Mouse (Mus musculus): Measurements from ENCODE around the gene Tmtc4.
A peak's percentile ranks its signal among the peaks of the same experiment; 100 is the strongest.

Gene Tmtc4

DNA sequence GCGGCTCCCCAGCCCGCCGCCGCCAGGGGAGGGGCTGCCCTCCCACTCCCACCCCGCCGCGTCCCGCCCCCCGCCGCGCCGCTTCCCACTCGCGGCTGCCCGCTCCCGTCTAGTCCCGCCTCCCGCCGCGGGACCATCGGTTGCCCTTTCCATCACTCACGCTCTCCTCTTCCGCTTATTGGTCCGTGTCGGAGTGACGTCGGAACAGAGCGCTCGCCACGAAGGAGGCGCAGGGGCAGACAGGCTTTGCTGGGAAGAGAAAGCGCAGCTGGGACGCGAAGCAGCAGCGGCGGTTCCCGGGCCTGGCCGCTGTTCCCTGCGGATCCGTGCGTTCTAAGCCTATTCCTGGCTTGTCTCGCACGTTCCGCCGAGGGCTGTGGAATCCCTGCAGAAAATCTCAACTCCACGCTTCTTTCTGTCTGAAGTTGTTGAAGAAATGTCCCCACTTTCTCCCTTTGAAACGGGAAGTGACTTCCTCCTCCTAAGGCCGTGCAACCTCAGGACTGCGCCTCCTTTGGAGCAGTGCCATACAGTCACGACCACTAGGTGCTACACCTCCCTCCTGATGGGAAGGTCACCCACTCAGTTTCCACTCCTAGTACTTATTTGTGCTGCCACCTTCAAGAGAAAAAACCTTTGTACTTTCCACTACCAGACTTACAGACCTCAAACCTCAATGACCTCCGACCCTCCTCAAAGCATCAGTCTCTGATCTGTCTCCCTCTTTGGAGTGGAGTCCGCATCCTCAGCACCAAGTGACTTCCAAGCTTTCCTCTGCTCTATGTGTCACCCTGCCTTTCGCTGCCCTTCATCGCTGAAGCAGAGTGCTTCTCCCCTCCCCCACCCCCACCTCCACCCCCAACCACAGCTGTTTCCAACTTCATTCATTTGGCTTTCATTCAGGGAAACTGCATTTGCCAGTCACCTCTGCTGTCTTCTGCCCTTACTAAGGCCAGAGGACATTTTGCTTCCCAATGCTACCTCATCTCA, at the start of gene Tmtc4:
Gene Tmtc4 (minus strand): TSS at position 810 of the 990 bp plus-strand sequence.
- peak; percentile 97 for DNase-seq

DNA sequence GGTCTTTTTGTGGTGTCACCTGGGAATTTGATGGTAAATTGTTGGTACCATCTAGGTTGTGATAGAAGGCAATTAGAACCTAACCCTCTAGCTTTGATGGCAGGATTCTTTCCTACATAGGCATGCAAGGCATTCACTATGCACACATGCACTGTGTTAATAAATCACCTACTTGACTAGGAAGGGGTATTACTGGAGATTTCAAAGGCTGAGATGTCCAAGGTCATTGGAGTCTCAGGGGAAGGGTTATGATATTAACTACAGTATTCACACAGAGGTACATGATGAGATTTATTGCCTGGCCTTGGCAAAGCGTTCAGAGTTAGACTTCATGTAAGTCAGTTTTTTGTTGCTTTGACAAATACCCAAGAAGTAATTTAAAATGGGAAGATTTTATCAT, 48.6 kb upstream of the Tmtc4 start:
- DNase-seq, result no peak

GRCm38 (mm10) chr14:123027876-123028275, 44.0 kb upstream of the Tmtc4 start:
- no peak for DNase-seq

DNA sequence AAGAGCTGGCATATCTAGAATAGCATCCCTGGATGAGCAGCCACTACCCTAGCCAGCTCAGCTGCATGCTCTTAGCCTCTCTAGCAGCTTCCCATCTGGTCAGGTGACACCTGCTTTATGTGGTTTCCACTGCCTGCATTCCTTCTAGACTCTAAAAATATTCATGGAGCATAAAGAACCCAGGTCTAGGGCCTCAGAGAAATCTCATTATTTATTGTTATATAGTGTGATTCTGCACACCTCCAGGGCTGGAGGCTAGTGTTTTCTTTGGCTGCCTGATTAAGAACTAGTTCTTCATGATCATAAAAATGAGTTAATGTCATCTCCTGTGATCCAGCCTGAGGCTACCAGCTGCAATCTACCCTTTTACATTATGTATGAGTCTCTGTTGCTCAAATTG, 39.1 kb upstream of the Tmtc4 start:
- DNase-seq, result no peak

GRCm38 (mm10) chr14:123016310-123016709, 32.5 kb upstream of the Tmtc4 start:
- no peak for DNase-seq

- DNase-seq, result no peak
These were observed 31.9 kb upstream of the Tmtc4 start for GRCm38 (mm10) chr14:123015687-123016086.

- DNase-seq, result no peak
These were observed 25.5 kb upstream of the Tmtc4 start for GRCm38 (mm10) chr14:123009108-123010018.

DNA sequence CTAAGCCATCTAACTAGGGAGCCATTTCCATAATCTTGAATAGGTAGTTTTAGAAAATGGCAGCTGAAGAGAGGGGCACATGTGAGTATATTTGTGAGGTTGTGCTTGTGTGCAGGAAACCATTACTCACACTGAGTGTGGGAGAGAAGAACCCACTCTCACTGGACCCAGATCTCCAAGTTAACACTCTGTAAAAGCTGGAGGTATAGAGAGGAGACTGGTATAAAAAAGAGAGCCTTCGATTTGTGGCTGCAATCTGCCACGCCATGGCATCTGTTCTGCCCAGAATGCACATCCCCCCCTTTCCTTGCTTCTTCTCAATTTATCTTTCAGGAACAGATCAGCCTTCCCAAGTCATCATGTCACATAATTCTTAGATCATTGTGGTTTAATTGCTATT, 24.8 kb upstream of the Tmtc4 start:
- DNase-seq, result no peak

DNA sequence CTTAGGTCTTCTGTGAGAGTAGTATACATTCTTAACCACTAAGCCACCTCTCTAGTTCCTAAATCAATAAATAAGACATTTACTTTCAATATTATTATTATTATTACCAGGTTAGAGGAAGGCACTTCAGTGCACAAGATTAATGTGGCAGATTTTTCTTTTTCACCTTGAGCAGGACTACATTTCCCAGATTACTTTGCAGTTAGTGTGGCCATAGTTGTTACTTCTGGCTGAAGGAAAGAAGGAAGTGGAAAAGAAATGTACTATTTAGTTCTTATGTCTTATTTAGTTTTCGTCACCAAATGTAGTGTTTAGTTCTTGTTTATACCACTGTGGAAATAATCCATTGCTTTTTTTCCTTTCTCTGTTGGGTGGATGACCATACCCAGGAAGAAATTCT, 19.9 kb upstream of the Tmtc4 start:
- DNase-seq, result no peak

- no peak for DNase-seq
These were observed 17.6 kb upstream of the Tmtc4 start for GRCm38 (mm10) chr14:123001391-123001790.

- DNase-seq, result no peak
These were observed 13.6 kb upstream of the Tmtc4 start for GRCm38 (mm10) chr14:122997465-122997864.

DNA sequence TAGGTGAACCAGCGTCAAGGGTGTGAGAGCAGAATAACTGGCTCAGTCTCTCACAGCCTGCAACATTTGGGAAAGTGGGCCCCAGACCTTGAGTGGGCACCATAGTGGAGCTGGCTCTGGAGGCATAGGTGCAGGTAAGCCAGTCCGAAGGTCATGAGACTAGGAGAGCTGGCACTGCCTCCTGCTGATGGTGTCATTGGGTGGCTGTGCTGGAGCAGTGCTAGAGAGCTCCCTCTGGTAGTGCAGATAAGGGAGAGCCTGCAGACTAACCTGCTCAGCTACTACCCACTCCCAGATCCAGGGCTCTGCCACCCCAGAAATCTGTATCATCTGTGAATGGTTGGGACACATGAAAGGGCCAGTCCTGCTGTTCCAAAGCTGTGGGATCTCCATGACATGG, 10.1 kb upstream of the Tmtc4 start:
- no peak for DNase-seq

DNA sequence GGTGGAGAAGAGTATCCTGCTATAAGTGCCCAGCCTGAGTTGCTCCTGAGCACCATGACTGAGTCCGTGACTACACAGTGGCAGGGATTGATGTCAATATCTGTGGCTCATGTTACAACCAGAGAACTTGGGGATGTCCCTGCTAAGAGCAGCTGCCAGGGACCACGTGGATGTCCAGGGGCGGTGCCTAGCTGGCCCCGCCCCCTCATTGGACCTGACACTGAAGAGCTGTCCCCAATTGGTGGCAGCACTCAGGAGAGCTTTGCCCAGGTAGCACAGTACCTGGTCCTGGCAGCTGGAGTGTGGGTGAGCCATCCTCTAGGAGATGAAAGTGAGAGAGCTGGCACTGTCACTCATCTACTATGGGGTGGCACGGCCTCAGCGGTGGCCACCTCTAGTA, 9.1 kb upstream of the Tmtc4 start:
- DNase-seq, result no peak

- no peak for DNase-seq
These were observed 6.8 kb upstream of the Tmtc4 start for GRCm38 (mm10) chr14:122990521-122991052.

DNA sequence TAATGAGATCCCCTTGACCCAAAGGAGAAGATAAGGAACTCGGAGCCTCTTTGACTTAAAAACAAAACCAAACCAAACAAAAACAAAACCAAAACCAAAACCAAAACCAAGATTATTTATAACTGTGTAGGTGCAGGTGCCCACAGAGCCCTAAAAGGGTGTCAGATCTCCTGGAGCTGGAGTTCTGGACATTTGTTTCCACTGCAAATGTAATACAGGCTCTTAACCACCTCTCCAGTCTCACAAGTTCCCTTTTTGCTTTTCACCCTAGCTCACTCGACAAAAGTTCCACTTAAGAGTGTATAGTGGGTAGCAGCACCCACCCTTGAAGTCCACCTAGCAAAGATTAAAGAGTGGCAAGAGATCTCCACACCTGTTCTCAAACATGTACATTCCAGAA, 2.6 kb upstream of the Tmtc4 start:
- no peak for DNase-seq

GRCm38 (mm10) chr14:122982571-122983225, 1.1 kb downstream of the Tmtc4 start:
- DNase-seq, result peak; percentile 73 to 76

DNA sequence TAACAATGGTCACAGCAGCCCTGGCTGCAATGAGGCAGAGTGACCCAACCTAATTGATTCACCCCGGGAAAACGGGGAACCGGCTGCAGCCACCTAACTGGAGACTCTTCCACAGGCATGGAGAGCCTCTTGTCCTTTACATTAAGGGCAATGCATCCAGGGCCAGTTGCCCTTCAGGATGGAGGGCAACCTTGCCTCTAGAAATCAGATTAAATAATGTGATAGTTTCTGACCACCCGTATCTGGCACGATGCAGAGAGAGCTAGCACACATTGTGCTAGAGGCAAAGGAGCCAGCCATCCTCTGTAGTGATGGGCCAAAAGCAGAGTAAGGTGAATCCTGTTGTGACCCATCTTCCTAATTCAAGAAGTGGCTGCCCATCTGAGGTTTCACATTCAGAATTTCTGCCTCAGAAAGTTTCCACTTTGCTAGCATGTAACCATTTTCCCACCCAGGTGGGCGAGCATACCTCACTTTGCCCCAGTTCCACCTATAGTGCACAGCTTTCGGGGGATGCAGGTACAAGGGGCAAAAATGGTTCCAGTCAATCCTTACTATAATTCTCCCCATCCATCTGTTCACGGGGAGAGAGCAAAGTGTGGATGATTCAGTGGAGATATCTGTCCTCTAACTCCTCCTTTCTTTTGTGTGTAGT, 1.9 kb downstream of the Tmtc4 start:
- DNase-seq, result no peak

GRCm38 (mm10) chr14:122978871-122979270, 5.0 kb downstream of the Tmtc4 start:
- no peak for DNase-seq

- DNase-seq, result no peak
These were observed 6.1 kb downstream of the Tmtc4 start for GRCm38 (mm10) chr14:122977797-122978140.

- DNase-seq, result no peak
These were observed 6.6 kb downstream of the Tmtc4 start for GRCm38 (mm10) chr14:122977056-122977796.

DNA sequence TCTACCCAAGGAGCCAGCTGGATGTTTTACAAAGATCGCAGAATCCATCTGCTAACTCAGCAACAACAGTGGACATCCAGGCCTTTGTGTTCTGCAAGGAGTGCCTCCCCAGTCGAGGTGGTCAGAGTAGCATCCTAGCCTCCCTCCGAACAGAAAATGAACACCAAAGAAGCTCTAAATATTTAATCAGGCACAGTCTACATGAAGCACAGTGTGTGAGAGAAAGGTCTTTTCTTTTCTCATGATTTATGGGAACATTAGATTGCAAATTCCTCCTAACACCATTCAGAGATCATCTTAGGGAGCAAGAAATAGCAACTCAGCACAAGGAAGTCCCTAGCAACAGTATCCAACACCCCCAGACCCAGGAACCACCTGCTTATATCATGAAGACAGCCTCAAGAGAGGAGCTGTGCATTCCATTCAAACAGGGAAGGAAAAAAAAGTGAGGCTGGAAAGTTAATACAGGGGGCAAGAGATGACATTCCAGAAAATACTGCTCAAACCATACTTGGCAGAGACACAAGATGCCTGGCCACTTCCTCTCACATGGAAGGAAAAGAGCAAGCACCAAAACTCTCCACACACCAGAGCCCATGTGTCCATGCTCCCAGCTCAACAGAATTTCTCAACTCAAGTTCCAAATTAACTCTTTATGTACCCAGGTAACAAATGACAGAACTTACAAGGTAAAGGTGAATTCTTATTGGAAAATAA, 8.8 kb downstream of the Tmtc4 start:
- DNase-seq, result no peak
